In the genomic region with DNA sequence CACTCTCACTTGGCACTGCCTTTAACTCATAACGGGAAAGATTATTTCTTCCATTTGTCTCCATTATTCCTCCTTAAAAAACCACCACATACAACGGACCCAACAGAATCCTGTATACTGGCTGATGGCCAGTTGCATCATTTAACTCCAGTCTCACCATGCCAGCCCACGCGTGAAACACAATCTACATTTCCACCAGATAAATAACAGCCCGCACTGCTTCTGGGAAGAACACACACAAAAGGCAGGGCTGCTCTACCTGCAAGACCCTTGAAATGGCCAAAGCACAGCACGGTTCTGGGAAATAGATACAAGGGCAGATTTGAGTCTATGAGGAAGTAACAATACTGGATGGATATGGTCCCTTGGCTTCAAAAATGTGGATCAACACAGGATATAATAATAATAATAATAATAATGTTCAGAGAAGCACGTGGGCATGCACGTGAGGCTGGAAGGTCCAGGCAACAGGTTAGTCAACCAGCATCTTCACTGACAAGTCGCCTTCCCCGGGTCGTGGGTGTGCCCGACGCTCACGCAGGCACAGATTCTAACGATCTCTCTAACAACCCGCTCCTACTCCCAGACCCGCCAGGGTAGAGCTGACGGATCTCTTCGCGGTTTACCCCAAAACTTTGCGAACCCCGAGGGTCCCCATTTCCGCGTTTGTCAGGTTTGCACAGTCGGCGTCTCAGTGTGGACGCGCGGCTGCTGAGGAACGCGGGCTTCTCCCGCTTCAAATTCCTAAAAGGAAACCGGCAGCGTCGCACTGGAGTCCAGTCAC, we compare ENCODE assay signal across 8 mouse cellular contexts. TPM values are rescaled to one million over a fixed set of nuclear protein-coding genes. Genes with fewer than 3 reads are reported as not detected.
DNase-seq lines count a peak whose midpoint lies in the region; ATAC-seq and TF ChIP-seq lines count a peak whose summit lies in the region.

No protein-coding gene starts in this region.

- peak overlapping the region; percentile 100 for H3K27ac ChIP-seq in left cerebral cortex, adult 2 months
- peak overlapping the region; percentile 85; the same call in 1 of the 2 replicates for H3K27ac ChIP-seq in embryonic facial prominence, embryonic 12.5 days
- peak overlapping the region; percentile 94 for H3K27ac ChIP-seq in hindbrain, embryonic 14.5 days
- 0 out of 2 replicates have a peak overlapping the region, but pooled peaks have one; percentile 13 for H3K27ac ChIP-seq in liver, adult 2 months (replicated peaks; ENCODE audit: insufficient read depth, low read depth, low read length)

- H3K9me3 ChIP-seq in embryonic facial prominence, embryonic 12.5 days = no peaks in the 10 kb centered on the region
- no peaks in the 10 kb centered on the region for H3K9me3 ChIP-seq in hindbrain, embryonic 14.5 days (ENCODE audit: control insufficient read depth, low read length)

- peak overlapping the region; percentile 70 for H3K4me2 ChIP-seq in embryonic facial prominence, embryonic 12.5 days (replicated peaks)
- peak overlapping the region; percentile 74 for H3K4me2 ChIP-seq in hindbrain, embryonic 14.5 days (replicated peaks)

- ATAC-seq in embryonic facial prominence, embryonic 12.5 days (ENCODE audit: insufficient number of reproducible peaks, insufficient read depth, low FRiP score, low TSS enrichment) = no peak
- peak; percentile 37; the same call in 1 of the 2 replicates for ATAC-seq in hindbrain, embryonic 14.5 days (ENCODE audit: low FRiP score)
- ATAC-seq in megakaryocyte progenitor cell, adult 5-6 weeks (replicated peaks; ENCODE audit: poor library complexity) = no peak

- TF ChIP-seq POLR2A in liver, adult 2 months (IDR thresholded peaks at IDR 0.05; ENCODE audit: extremely low read depth, insufficient read depth, low read length) = no peak

- intact Hi-C loops in left cerebral cortex, adult 2 months (cut with DNase I) = loop anchor here (2.0 to 10.0 kb wide), 2 partner anchors 51 to 571 kb away; a partner anchor contains a TSS

- no peaks in the 10 kb centered on the region for H3K27me3 ChIP-seq in embryonic facial prominence, embryonic 12.5 days
- no peaks in the 10 kb centered on the region for H3K27me3 ChIP-seq in hindbrain, embryonic 14.5 days (ENCODE audit: control insufficient read depth, insufficient read depth, low read length)
- H3K27me3 ChIP-seq in liver, adult 2 months (ENCODE audit: control insufficient read depth, insufficient read depth, low read length) = no peaks in the 10 kb centered on the region

- peak overlapping the region; percentile 91 for H3K4me3 ChIP-seq in left cerebral cortex, adult 2 months
- peak overlapping the region; percentile 83 for H3K4me3 ChIP-seq in embryonic facial prominence, embryonic 12.5 days
- H3K4me3 ChIP-seq in hindbrain, embryonic 14.5 days (replicated peaks; ENCODE audit: low read length) = peak overlapping the region; percentile 68
- H3K4me3 ChIP-seq in liver, adult 2 months (ENCODE audit: insufficient read depth, low read depth, low read length) = peak overlapping the region; percentile 92

- H3K9ac ChIP-seq in embryonic facial prominence, embryonic 12.5 days = peak overlapping the region; percentile 72
- peak overlapping the region; percentile 70 for H3K9ac ChIP-seq in hindbrain, embryonic 14.5 days
- peak overlapping the region; percentile 82 for H3K9ac ChIP-seq in liver, adult 2 months (ENCODE audit: low read depth, low read length)

- peaks cover 13% of the 10 kb centered on the region; the same call in 1 of the 2 replicates for H3K4me1 ChIP-seq in embryonic facial prominence, embryonic 12.5 days
- H3K4me1 ChIP-seq in hindbrain, embryonic 14.5 days (replicated peaks; ENCODE audit: control insufficient read depth, insufficient read depth, low read length) = peaks cover 23% of the 10 kb centered on the region
- H3K4me1 ChIP-seq in liver, adult 2 months (ENCODE audit: control insufficient read depth, insufficient read depth, low read length) = peaks cover 5% of the 10 kb centered on the region

- H3K79me2 ChIP-seq in liver, adult 2 months (ENCODE audit: control insufficient read depth, insufficient read depth, low read length) = 0 out of 2 replicates have a peak, but pooled peaks cover 6% of the 10 kb centered on the region

- WGBS in embryonic facial prominence, embryonic 12.5 days = 8% methylated on average over 35 of the region's 35 CpGs
- WGBS in hindbrain, embryonic 14.5 days = 6% methylated on average over 35 of the region's 35 CpGs
- 2% methylated on average over 35 of the region's 35 CpGs for WGBS in liver, adult 2 months

- no peak for TF ChIP-seq CTCF in left cerebral cortex, adult 2 months (IDR thresholded peaks at IDR 0.05)
- no peak for TF ChIP-seq CTCF in liver, adult 2 months (IDR thresholded peaks at IDR 0.05; ENCODE audit: low read depth, low read length)

- DNase-seq in left cerebral cortex, adult 2 months (ENCODE audit: extremely low spot score in 1 of 2, low spot score in 2 of 2) = peak; percentile 62 to 63
- no peak for DNase-seq in left cerebral cortex, adult 11 months (ENCODE audit: low spot score)
- peak; percentile 49 for DNase-seq in MN1 (ENCODE audit: low spot score)
- DNase-seq in hindbrain, embryonic 14.5 days (ENCODE audit: low spot score) = no peak
- DNase-seq in liver, adult 2 months (ENCODE audit: extremely low read depth, low read depth, low spot score) = no peak
- DNase-seq in right cerebral cortex, postnatal 10 days (ENCODE audit: low spot score in 2 of 2) = peak; percentile 47 to 81

- H3K36me3 ChIP-seq in embryonic facial prominence, embryonic 12.5 days = no peaks in the 10 kb centered on the region
- no peaks in the 10 kb centered on the region for H3K36me3 ChIP-seq in hindbrain, embryonic 14.5 days (replicated peaks; ENCODE audit: control insufficient read depth, insufficient read depth)
- no peaks in the 10 kb centered on the region for H3K36me3 ChIP-seq in liver, adult 2 months (ENCODE audit: control insufficient read depth, insufficient read depth, low read length)

RNA-seq across cellular contexts. Expression of a gene that starts 1.0 kb away (rescaled TPM):
- total RNA-seq in left cerebral cortex, adult 2 months (2021) = 100 to 1,000 TPM; 102 to 104 TPM
- polyA plus RNA-seq in embryonic facial prominence, embryonic 12.5 days (2016; fragmentation: Nextera tagmentation; extraction: Ambion mirVana) = 71.6 and 78.9 TPM in 2 replicates
- 117 and 126 TPM in 2 replicates for polyA plus RNA-seq in hindbrain, embryonic 14.5 days (2014; fragmentation: Nextera tagmentation; extraction: Ambion mirVana)
- total RNA-seq in liver, adult 2 months (2014; rRNA removed) = 12.8 and 14.7 TPM in 2 replicates
- polyA plus RNA-seq in liver, adult 2 months (2012; rRNA removed) = 12.7 and 15.8 TPM in 2 replicates
- total RNA-seq in megakaryocyte progenitor cell, adult 5-6 weeks (2015) = 20.1 and 25.4 TPM in 2 replicates
- 17.2 and 22.9 TPM in 2 replicates for total RNA-seq in megakaryocyte progenitor cell, adult 5-6 weeks (2017)

RNA-seq across cellular contexts. Expression of a gene that starts 48.8 kb away (rescaled TPM):
- under 1 TPM; 0.35 to 0.97 TPM for total RNA-seq in left cerebral cortex, adult 2 months (2021)
- 1.4 and 2.1 TPM in 2 replicates for polyA plus RNA-seq in embryonic facial prominence, embryonic 12.5 days (2016; fragmentation: Nextera tagmentation; extraction: Ambion mirVana)
- polyA plus RNA-seq in hindbrain, embryonic 14.5 days (2014; fragmentation: Nextera tagmentation; extraction: Ambion mirVana) = 2.6 and 3.1 TPM in 2 replicates
- 0.13 and 0.18 TPM in 2 replicates for total RNA-seq in liver, adult 2 months (2014; rRNA removed)
- polyA plus RNA-seq in liver, adult 2 months (2012; rRNA removed) = 0.15 and 0.20 TPM in 2 replicates
- total RNA-seq in megakaryocyte progenitor cell, adult 5-6 weeks (2015) = 25.8 and 27.1 TPM in 2 replicates
- 19.6 and 34.1 TPM in 2 replicates for total RNA-seq in megakaryocyte progenitor cell, adult 5-6 weeks (2017)

RNA-seq across cellular contexts. Expression of a gene that starts 51.4 kb away (rescaled TPM):
- total RNA-seq in left cerebral cortex, adult 2 months (2021) = 100 to 1,000 TPM; 137 to 143 TPM
- polyA plus RNA-seq in embryonic facial prominence, embryonic 12.5 days (2016; fragmentation: Nextera tagmentation; extraction: Ambion mirVana) = 215 and 218 TPM in 2 replicates
- polyA plus RNA-seq in hindbrain, embryonic 14.5 days (2014; fragmentation: Nextera tagmentation; extraction: Ambion mirVana) = 185 and 194 TPM in 2 replicates
- 384 and 388 TPM in 2 replicates for total RNA-seq in liver, adult 2 months (2014; rRNA removed)
- 229 and 239 TPM in 2 replicates for polyA plus RNA-seq in liver, adult 2 months (2012; rRNA removed)
- 112 and 117 TPM in 2 replicates for total RNA-seq in megakaryocyte progenitor cell, adult 5-6 weeks (2015)
- 118 and 129 TPM in 2 replicates for total RNA-seq in megakaryocyte progenitor cell, adult 5-6 weeks (2017)

Comparison
In these comparisons a context has a peak if more than half of its experiments do, and no peak if none do; other contexts are left out.
1. DNase-seq: peak in left cerebral cortex, adult 2 months (2 of 2), MN1 (single experiment) and right cerebral cortex, postnatal 10 days (2 of 2); none in left cerebral cortex, adult 11 months (single experiment), hindbrain, embryonic 14.5 days (single experiment) and liver, adult 2 months (single experiment).
2. H3K27ac ChIP-seq: peak in every context shown above with its lines; median percentile 100 in left cerebral cortex, adult 2 months; 94 in hindbrain, embryonic 14.5 days; 85 in embryonic facial prominence, embryonic 12.5 days; 13 in liver, adult 2 months.
3. RNA of a gene that starts 48.8 kb away (total RNA-seq): 19.6 to 34.1 TPM in megakaryocyte progenitor cell, adult 5-6 weeks; 0.35 to 0.97 TPM in left cerebral cortex, adult 2 months and 0.13 to 0.18 TPM in liver, adult 2 months; every median in the first group is over 10 times any median in the second.
4. Peak in every context shown above with its lines, with median percentiles within 50 percentile points of each other: H3K4me3 ChIP-seq and H3K9ac ChIP-seq.